Mouse (Mus musculus): ENCODE data around the gene Gpr85. TPM values are rescaled to one million over a fixed set of nuclear protein-coding genes. Genes with fewer than 3 reads are reported as not detected.

The Gpr85 gene
- polyA plus RNA-seq, 1 experiment from 2014 or later = 11.9 TPM

GRCm38 (mm10) chr6:13837916-13838676 is 1.6 kb downstream of the Gpr85 start:
- Histone ChIP-seq H3K27me3 (ENCODE audit: control insufficient read depth, insufficient read depth, low read length) (no peaks in the 10 kb centered on the region), H3K4me1 (ENCODE audit: control insufficient read depth, insufficient read depth, low read length) (no peaks in the 10 kb centered on the region), H3K27ac (replicated peaks; ENCODE audit: low read depth, low read length) (peak overlapping the region; percentile 4; the same call in 1 of the 2 replicates), H3K36me3 (replicated peaks; ENCODE audit: control insufficient read depth, insufficient read depth, low read depth, low read length) (no peaks in the 10 kb centered on the region), H3K4me3 (ENCODE audit: low read depth, low read length) (peak overlapping the region; percentile 44), H3K9me3 (replicated peaks; ENCODE audit: control insufficient read depth, low read length) (no peaks in the 10 kb centered on the region), H3K9ac (replicated peaks; ENCODE audit: low read length) (peak overlapping the region; percentile 73), H3K4me2 (ENCODE audit: low read depth, low read length) (peak overlapping the region; percentile 76)
- DNase-seq (ENCODE audit: low spot score) = peak; percentile 35
- peak; percentile 6; the same call in 1 of the 2 replicates for ATAC-seq (replicated peaks; ENCODE audit: insufficient number of reproducible peaks, low FRiP score, low TSS enrichment, low read depth)
- 1% methylated on average over 19 of the region's 19 CpGs for WGBS

GRCm38 (mm10) chr6:13836967-13837570 is 2.7 kb downstream of the Gpr85 start:
- H3K27me3 ChIP-seq (ENCODE audit: control insufficient read depth, insufficient read depth, low read length) = no peaks in the 10 kb centered on the region
- no peak overlapping the region for H3K27ac ChIP-seq (replicated peaks; ENCODE audit: low read depth, low read length)
- peak overlapping the region; percentile 44; the same call in 1 of the 2 replicates for H3K4me3 ChIP-seq (ENCODE audit: low read depth, low read length)
- no peak overlapping the region for H3K9ac ChIP-seq (replicated peaks; ENCODE audit: low read length)
- H3K9me3 ChIP-seq (replicated peaks; ENCODE audit: control insufficient read depth, low read length) = no peaks in the 10 kb centered on the region
- no peaks in the 10 kb centered on the region for H3K4me1 ChIP-seq (ENCODE audit: control insufficient read depth, insufficient read depth, low read length)
- H3K36me3 ChIP-seq (replicated peaks; ENCODE audit: control insufficient read depth, insufficient read depth, low read depth, low read length) = no peaks in the 10 kb centered on the region
- ATAC-seq (replicated peaks; ENCODE audit: insufficient number of reproducible peaks, low FRiP score, low TSS enrichment, low read depth) (no peak), DNase-seq (ENCODE audit: low spot score) (no peak)
- 83% methylated on average over 3 of the region's 3 CpGs for WGBS
- H3K4me2 ChIP-seq (ENCODE audit: low read depth, low read length) = peak overlapping the region; percentile 4; the same call in 1 of the 2 replicates

GRCm38 (mm10) chr6:13835720-13836665 is 3.7 kb downstream of the Gpr85 start:
- Histone ChIP-seq H3K27me3 (ENCODE audit: control insufficient read depth, insufficient read depth, low read length) (no peaks in the 10 kb centered on the region), H3K27ac (replicated peaks; ENCODE audit: low read depth, low read length) (no peak overlapping the region), H3K4me3 (ENCODE audit: low read depth, low read length) (no peak overlapping the region), H3K36me3 (replicated peaks; ENCODE audit: control insufficient read depth, insufficient read depth, low read depth, low read length) (no peaks in the 10 kb centered on the region), H3K4me1 (ENCODE audit: control insufficient read depth, insufficient read depth, low read length) (no peaks in the 10 kb centered on the region), H3K4me2 (ENCODE audit: low read depth, low read length) (no peak overlapping the region; the same call in 1 of the 2 replicates), H3K9me3 (replicated peaks; ENCODE audit: control insufficient read depth, low read length) (no peaks in the 10 kb centered on the region), H3K9ac (replicated peaks; ENCODE audit: low read length) (no peak overlapping the region)
- DNase-seq (ENCODE audit: low spot score) (peak; percentile 62), ATAC-seq (replicated peaks; ENCODE audit: insufficient number of reproducible peaks, low FRiP score, low TSS enrichment, low read depth) (no peak)
- WGBS = 63% methylated on average over 17 of the region's 17 CpGs

- H3K36me3 ChIP-seq (replicated peaks; ENCODE audit: control insufficient read depth, insufficient read depth, low read depth, low read length) = no peaks in the 10 kb centered on the region
- H3K9me3 ChIP-seq (replicated peaks; ENCODE audit: control insufficient read depth, low read length) = no peaks in the 10 kb centered on the region
- ATAC-seq (replicated peaks; ENCODE audit: insufficient number of reproducible peaks, low FRiP score, low TSS enrichment, low read depth) (no peak), DNase-seq (ENCODE audit: low spot score) (no peak)
- no peak overlapping the region for H3K4me3 ChIP-seq (ENCODE audit: low read depth, low read length)
- H3K4me2 ChIP-seq (ENCODE audit: low read depth, low read length) = no peak overlapping the region
- no peaks in the 10 kb centered on the region for H3K4me1 ChIP-seq (ENCODE audit: control insufficient read depth, insufficient read depth, low read length)
- H3K9ac ChIP-seq (replicated peaks; ENCODE audit: low read length) = no peak overlapping the region
- no peak overlapping the region for H3K27ac ChIP-seq (replicated peaks; ENCODE audit: low read depth, low read length)
- WGBS = 66% methylated on average over 2 of the region's 2 CpGs
- H3K27me3 ChIP-seq (ENCODE audit: control insufficient read depth, insufficient read depth, low read length) = no peaks in the 10 kb centered on the region
Observed at GRCm38 (mm10) chr6:13832770-13833169, 7.0 kb downstream of the Gpr85 start.

- ATAC-seq (replicated peaks; ENCODE audit: insufficient number of reproducible peaks, low FRiP score, low TSS enrichment, low read depth) = no peak
- H3K9ac ChIP-seq (replicated peaks; ENCODE audit: low read length) = no peak overlapping the region
- H3K4me1 ChIP-seq (ENCODE audit: control insufficient read depth, insufficient read depth, low read length) = no peaks in the 10 kb centered on the region
- H3K9me3 ChIP-seq (replicated peaks; ENCODE audit: control insufficient read depth, low read length) = no peaks in the 10 kb centered on the region
- H3K27me3 ChIP-seq (ENCODE audit: control insufficient read depth, insufficient read depth, low read length) = no peaks in the 10 kb centered on the region
- WGBS = 69% methylated on average over 1 of the region's 1 CpGs
- H3K4me2 ChIP-seq (ENCODE audit: low read depth, low read length) = no peak overlapping the region
- H3K4me3 ChIP-seq (ENCODE audit: low read depth, low read length) = no peak overlapping the region
- no peak for DNase-seq (ENCODE audit: low spot score)
- no peaks in the 10 kb centered on the region for H3K36me3 ChIP-seq (replicated peaks; ENCODE audit: control insufficient read depth, insufficient read depth, low read depth, low read length)
- no peak overlapping the region for H3K27ac ChIP-seq (replicated peaks; ENCODE audit: low read depth, low read length)
Observed at GRCm38 (mm10) chr6:13828877-13829276, 10.9 kb downstream of the Gpr85 start.

GRCm38 (mm10) chr6:13816661-13817060 is 23.1 kb downstream of the Gpr85 start:
- Histone ChIP-seq H3K9me3 (replicated peaks; ENCODE audit: control insufficient read depth, low read length) (no peaks in the 10 kb centered on the region), H3K9ac (replicated peaks; ENCODE audit: low read length) (no peak overlapping the region), H3K4me3 (ENCODE audit: low read depth, low read length) (no peak overlapping the region), H3K27me3 (ENCODE audit: control insufficient read depth, insufficient read depth, low read length) (no peaks in the 10 kb centered on the region), H3K27ac (replicated peaks; ENCODE audit: low read depth, low read length) (no peak overlapping the region), H3K4me1 (ENCODE audit: control insufficient read depth, insufficient read depth, low read length) (no peaks in the 10 kb centered on the region), H3K36me3 (replicated peaks; ENCODE audit: control insufficient read depth, insufficient read depth, low read depth, low read length) (no peaks in the 10 kb centered on the region), H3K4me2 (ENCODE audit: low read depth, low read length) (no peak overlapping the region)
- DNase-seq (ENCODE audit: low spot score) (no peak), ATAC-seq (replicated peaks; ENCODE audit: insufficient number of reproducible peaks, low FRiP score, low TSS enrichment, low read depth) (no peak)

- no peaks in the 10 kb centered on the region for H3K36me3 ChIP-seq (replicated peaks; ENCODE audit: control insufficient read depth, insufficient read depth, low read depth, low read length)
- no peaks in the 10 kb centered on the region for H3K27me3 ChIP-seq (ENCODE audit: control insufficient read depth, insufficient read depth, low read length)
- DNase-seq (ENCODE audit: low spot score) (no peak), ATAC-seq (replicated peaks; ENCODE audit: insufficient number of reproducible peaks, low FRiP score, low TSS enrichment, low read depth) (no peak)
- no peaks in the 10 kb centered on the region for H3K9me3 ChIP-seq (replicated peaks; ENCODE audit: control insufficient read depth, low read length)
- H3K9ac ChIP-seq (replicated peaks; ENCODE audit: low read length) = no peak overlapping the region
- H3K4me2 ChIP-seq (ENCODE audit: low read depth, low read length) = no peak overlapping the region
- H3K4me3 ChIP-seq (ENCODE audit: low read depth, low read length) = no peak overlapping the region
- no peaks in the 10 kb centered on the region for H3K4me1 ChIP-seq (ENCODE audit: control insufficient read depth, insufficient read depth, low read length)
- no peak overlapping the region for H3K27ac ChIP-seq (replicated peaks; ENCODE audit: low read depth, low read length)
- WGBS = 87% methylated on average over 4 of the region's 4 CpGs
Observed at GRCm38 (mm10) chr6:13812157-13812556, 27.6 kb downstream of the Gpr85 start.

Data from embryonic facial prominence, embryonic 11.5 days (tissue).